Mouse (Mus musculus): Measurements from ENCODE around the gene Errfi1.

Errfi1 gene

GRCm38 (mm10) chr4:150887903-150888302 lies 34.2 kb downstream of the Errfi1 start:
- DNase-seq = no peak

GRCm38 (mm10) chr4:150888492-150888891 lies 34.8 kb downstream of the Errfi1 start:
- DNase-seq = no peak

GRCm38 (mm10) chr4:150889273-150889954 lies 35.7 kb downstream of the Errfi1 start:
- DNase-seq = peak; percentile 36

GRCm38 (mm10) chr4:150889955-150890315 lies 36.2 kb downstream of the Errfi1 start:
- no peak for DNase-seq

- no peak for DNase-seq
Measured at GRCm38 (mm10) chr4:150891308-150891707, 37.6 kb downstream of the Errfi1 start.

GRCm38 (mm10) chr4:150894718-150895501 lies 41.2 kb downstream of the Errfi1 start:
- no peak for DNase-seq

GRCm38 (mm10) chr4:150896896-150897624 lies 43.3 kb downstream of the Errfi1 start:
- DNase-seq = no peak

- DNase-seq = peak; percentile 75
Measured at GRCm38 (mm10) chr4:150898716-150899365, 45.1 kb downstream of the Errfi1 start.

- DNase-seq = peak; percentile 74
Measured at GRCm38 (mm10) chr4:150900486-150900885, 46.8 kb downstream of the Errfi1 start.

GRCm38 (mm10) chr4:150901651-150902050 lies 47.9 kb downstream of the Errfi1 start:
- DNase-seq = peak; percentile 76

- DNase-seq = peak; percentile 81
Measured at GRCm38 (mm10) chr4:150902062-150902461, 48.3 kb downstream of the Errfi1 start.

DNA sequence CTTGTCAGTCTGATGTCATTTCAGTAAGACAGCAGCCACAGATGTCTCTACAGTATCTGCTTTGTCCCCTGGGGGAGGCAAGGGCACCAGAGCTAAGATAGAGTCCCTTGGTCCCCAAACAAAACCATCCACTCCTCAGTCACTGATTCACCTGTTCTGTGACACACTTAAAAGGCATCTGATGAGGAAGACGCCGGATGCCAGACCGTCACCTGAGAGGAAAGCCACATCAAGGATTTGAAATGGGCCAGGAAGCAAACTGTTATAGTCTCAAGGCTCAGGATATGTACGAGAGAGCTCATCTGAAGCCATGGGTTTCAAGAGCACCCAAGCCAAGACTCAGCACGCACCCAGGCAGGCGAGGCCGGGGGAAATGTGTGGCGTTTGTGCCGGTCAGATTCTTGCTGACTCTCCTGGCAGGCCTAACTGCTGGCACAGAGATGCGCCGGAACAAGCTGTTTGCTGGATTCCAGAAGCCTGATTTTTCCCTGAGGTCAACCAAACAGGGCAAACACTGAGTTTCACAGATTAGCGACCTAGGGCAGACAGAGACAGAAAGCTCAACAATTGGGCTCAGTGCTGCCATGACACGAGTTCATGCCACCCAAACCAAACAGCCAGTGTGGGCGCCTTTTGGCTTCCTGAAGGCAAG lies 49.5 kb downstream of the Errfi1 start:
- DNase-seq = peak; percentile 87

DNA sequence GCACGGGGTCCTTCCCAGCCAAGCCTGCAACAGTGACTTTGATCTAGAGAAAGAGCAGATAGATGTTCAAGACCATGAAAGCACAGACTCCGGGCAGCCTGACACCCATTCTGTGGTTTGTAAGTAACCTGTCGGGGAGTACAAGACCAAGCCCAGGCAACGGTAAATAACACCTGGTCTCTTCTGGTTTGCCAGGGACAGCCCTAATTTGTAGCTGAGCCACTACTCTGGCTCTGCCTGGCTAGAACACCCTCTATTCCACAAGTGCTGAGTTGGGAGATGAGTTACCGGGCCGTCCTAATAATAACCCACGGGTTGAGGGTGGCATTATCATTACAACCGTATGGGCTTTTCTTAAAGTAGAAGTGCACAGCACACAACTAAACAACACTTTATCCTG lies 53.4 kb downstream of the Errfi1 start:
- DNase-seq = peak; percentile 8

- peak; percentile 26 for DNase-seq
Measured at GRCm38 (mm10) chr4:150908512-150908911, 54.8 kb downstream of the Errfi1 start.

- DNase-seq = peak; percentile 96
Measured at GRCm38 (mm10) chr4:150909451-150910156, 55.9 kb downstream of the Errfi1 start.

DNA sequence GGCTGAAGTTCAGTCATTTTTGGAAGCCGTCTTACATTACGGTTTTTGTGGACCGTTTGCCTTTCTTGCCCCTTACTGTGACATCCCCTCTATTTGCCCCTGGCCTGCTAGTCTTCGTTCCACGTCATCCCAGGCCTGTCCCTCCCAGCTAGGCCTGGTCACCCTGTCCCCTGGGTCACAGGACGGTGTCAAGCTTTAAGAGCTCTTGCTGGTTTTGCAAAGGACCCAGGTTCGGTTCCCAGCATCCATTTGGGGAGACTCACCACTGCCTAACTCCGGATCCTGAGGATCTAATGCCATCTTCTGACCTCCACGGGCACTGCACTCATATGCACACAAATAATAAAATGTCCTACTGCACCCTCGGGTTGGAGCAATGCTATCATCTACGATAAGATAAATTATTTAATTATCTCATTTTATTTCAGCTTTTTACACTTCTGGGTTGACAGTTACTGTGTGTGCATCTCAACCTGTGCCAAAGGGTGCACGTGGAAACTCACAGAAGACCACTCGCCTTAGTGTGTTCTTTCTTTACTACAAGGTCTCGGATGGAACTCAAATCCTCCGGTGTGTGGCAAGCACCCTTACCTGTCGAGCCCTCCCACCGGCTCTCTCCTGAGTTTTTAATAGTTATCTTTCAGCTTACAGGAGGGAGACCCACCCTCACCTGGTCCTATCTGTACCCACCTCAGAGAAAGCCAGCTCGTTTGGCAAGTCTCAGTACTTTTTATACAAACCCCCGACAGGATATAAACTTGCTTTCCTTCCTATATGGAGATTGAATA lies 56.6 kb downstream of the Errfi1 start:
- DNase-seq = peak; percentile 37

DNA sequence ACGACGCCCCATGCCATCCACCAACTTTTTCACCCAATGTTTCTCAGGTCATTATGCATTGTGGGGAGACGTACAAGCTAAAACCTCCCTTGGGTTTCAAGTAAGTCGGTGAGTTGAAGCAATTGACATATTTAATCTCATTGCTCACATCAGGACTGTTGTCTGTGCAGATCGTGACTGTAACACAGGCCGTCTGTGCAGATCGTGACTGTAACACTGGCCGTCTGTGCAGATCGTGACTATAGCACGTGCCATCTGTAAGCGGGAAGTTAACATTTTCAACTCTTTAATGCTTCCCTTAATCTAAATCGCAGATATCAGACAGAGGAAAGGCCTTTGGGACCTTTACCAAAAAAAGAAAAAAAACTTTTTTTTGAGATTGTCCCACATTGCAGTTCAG lies 60.0 kb downstream of the Errfi1 start:
- no peak for DNase-seq

- DNase-seq = peak; percentile 97
Measured at GRCm38 (mm10) chr4:150914290-150914733, 60.6 kb downstream of the Errfi1 start, which contains the start of the genes Park7 and Tnfrsf9. Gene Park7 (minus strand): TSS chr4:150914437. Gene Tnfrsf9 (plus strand): TSS chr4:150914562.

- DNase-seq = peak; percentile 12
Measured at GRCm38 (mm10) chr4:150915181-150915906, 61.6 kb downstream of the Errfi1 start.
